Mouse (Mus musculus): Measurements from ENCODE around the gene Ces1a.

Gene Ces1a

DNA sequence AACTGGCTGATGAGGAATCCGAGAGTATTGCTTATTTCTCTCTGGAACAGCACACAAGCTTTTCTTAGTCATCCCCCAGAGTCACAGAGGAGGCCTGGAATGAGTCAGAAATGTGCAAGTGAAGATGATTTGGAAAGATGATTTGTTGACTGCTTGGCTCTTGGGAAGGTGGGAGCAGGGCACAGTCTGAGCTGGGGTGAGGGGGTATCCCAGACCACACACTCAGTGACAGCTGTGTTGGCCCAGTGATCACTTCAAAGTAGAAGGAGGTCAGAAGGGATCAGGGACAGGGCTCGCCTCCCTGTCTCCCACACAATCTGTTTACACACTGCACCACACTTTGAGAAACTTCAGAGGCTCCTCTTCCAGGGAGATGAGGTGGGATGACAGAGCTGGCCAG, 63.6 kb downstream of the Ces1a start:
- no peak for DNase-seq

DNA sequence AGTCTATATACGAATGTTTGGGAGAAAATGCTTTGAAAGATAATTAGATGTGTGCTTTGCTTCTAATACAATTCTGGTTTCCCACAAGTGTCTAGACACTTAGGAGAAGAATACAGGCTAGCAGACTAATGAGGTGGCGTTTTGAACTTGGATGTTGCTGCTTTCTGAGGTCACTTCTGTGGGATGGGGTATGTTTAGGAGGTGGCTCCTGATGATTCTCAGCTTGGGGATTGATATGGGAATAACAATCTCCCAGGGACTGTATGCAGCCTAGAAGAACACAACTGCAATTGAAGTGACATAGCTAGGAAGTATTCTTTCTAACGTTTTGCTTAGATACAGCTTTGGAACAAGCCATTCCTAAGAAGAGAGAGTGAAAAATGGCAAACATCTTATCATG, 65.5 kb downstream of the Ces1a start:
- DNase-seq = no peak

DNA sequence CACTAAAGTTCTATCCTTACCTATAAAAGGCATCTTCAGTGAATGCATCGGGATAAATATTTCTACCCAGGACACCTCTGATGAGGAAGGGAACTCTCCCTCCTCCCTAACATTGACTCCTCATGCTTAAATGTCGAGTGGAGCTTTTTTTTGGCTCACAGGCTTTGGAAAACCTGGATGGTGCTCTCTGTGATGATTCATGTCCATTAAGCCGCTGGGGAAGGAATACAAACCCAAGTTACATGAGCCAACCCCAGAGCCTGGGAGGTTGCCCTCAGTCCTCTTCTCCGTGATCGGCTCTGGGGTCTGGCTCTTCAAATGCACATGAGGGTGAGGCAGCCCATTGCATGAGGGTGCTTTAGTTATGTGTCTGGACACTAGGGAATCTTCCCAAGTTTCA, 71.3 kb downstream of the Ces1a start:
- no peak for DNase-seq

DNA sequence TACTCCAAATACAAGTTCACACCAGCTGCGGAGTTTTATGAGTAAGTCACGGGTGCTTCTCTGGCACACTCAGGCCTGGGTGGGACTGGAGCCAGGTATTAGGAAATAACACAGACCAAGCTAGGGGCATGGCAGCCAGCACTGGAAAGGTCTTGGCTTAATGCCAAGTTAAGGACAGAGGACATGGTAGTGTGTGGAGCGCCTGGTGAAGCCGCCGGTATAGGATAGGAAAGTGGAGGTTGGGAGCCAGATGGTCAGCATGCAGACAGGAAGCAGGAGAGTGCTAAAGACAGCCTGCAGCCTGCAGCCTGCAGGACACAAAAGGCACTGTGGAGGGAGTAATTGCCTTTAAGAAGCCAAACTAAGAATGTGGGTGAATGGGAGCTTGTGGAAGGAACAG, 75.0 kb downstream of the Ces1a start:
- no peak for DNase-seq

All from thymus, postnatal 25 days (tissue).